In genomic region chr9:65217661-65218060, GRCm38 (mm10) we compare ENCODE assay signal across 11 mouse cellular contexts. TPM values are rescaled to one million over a fixed set of nuclear protein-coding genes. Genes with fewer than 3 reads are reported as not detected.
DNase-seq lines count a peak whose midpoint lies in the region; ATAC-seq and TF ChIP-seq lines count a peak whose summit lies in the region.
"Had no signal": no experiment of that assay in that cellular context is flagged by ENCODE, and none has a peak within 500 bp of the region (broad histone marks: within the 10 kb centered on the region; RNA-seq: fewer than 3 reads in every experiment).

No protein-coding gene starts in this region.

- no peak overlapping the region for H3K4me3 ChIP-seq in hindbrain, embryonic 16.5 days (ENCODE audit: low read length)
- H3K4me3 ChIP-seq in hindbrain, embryonic 14.5 days (replicated peaks; ENCODE audit: low read length) = no peak overlapping the region
- no peak overlapping the region for H3K4me3 ChIP-seq in intestine, embryonic 14.5 days (ENCODE audit: low read depth, low read length)
- peak overlapping the region; percentile 89; the same call in 1 of the 2 replicates for H3K4me3 ChIP-seq in liver, postnatal 0 days (ENCODE audit: low read depth, low read length)
- no peak overlapping the region for H3K4me3 ChIP-seq in forebrain, embryonic 15.5 days
- H3K4me3 ChIP-seq: midbrain, embryonic 12.5 days had no signal

- no peak for TF ChIP-seq CTCF in liver, postnatal 0 days (IDR thresholded peaks at IDR 0.05; ENCODE audit: low read depth)

- no peaks in the 10 kb centered on the region for H3K36me3 ChIP-seq in hindbrain, embryonic 16.5 days (ENCODE audit: control insufficient read depth, insufficient read depth, low read length)
- H3K36me3 ChIP-seq in hindbrain, embryonic 14.5 days (replicated peaks; ENCODE audit: control insufficient read depth, insufficient read depth) = no peaks in the 10 kb centered on the region
- no peaks in the 10 kb centered on the region for H3K36me3 ChIP-seq in intestine, embryonic 14.5 days (ENCODE audit: control insufficient read depth, insufficient read depth, low read length)
- no peaks in the 10 kb centered on the region for H3K36me3 ChIP-seq in liver, postnatal 0 days (replicated peaks; ENCODE audit: insufficient read depth, low read length)
- H3K36me3 ChIP-seq in forebrain, embryonic 15.5 days = no peaks in the 10 kb centered on the region
- H3K36me3 ChIP-seq: midbrain, embryonic 12.5 days had no signal

- WGBS in hindbrain, embryonic 16.5 days = 70% methylated on average over 6 of the region's 6 CpGs
- 77% methylated on average over 6 of the region's 6 CpGs for WGBS in hindbrain, embryonic 14.5 days
- WGBS in intestine, embryonic 14.5 days = 67% methylated on average over 6 of the region's 6 CpGs
- WGBS in liver, postnatal 0 days (ENCODE audit: insufficient replicate concordance) = 25% methylated on average over 6 of the region's 6 CpGs
- WGBS in forebrain, embryonic 15.5 days = 80% methylated on average over 6 of the region's 6 CpGs

- H3K4me1 ChIP-seq in hindbrain, embryonic 16.5 days (ENCODE audit: control insufficient read depth, insufficient read depth, low read depth, low read length) = 0 out of 2 replicates have a peak, but pooled peaks cover 2% of the 10 kb centered on the region
- H3K4me1 ChIP-seq in hindbrain, embryonic 14.5 days (replicated peaks; ENCODE audit: control insufficient read depth, insufficient read depth, low read length) = peaks cover 12% of the 10 kb centered on the region
- H3K4me1 ChIP-seq in intestine, embryonic 14.5 days (replicated peaks; ENCODE audit: control insufficient read depth, insufficient read depth, low read length) = peaks cover 27% of the 10 kb centered on the region
- H3K4me1 ChIP-seq in liver, postnatal 0 days (ENCODE audit: insufficient read depth) = peaks cover 49% of the 10 kb centered on the region
- peaks cover 8% of the 10 kb centered on the region for H3K4me1 ChIP-seq in forebrain, embryonic 15.5 days

- peak overlapping the region; percentile 17; the same call in 1 of the 2 replicates for H3K9ac ChIP-seq in hindbrain, embryonic 16.5 days (ENCODE audit: low read depth, low read length)
- H3K9ac ChIP-seq in hindbrain, embryonic 14.5 days = no peak overlapping the region
- H3K9ac ChIP-seq in intestine, embryonic 14.5 days (ENCODE audit: low read length) = no peak overlapping the region
- peak overlapping the region; percentile 47 for H3K9ac ChIP-seq in liver, postnatal 0 days (replicated peaks)
- no peak overlapping the region for H3K9ac ChIP-seq in forebrain, embryonic 15.5 days (replicated peaks)
- H3K9ac ChIP-seq: midbrain, embryonic 12.5 days had no signal

- DNase-seq in hindbrain, embryonic 14.5 days (ENCODE audit: low spot score) = no peak
- peak; percentile 78 for DNase-seq in adrenal gland, postnatal 14 days
- no peak for DNase-seq in intestine, embryonic 14.5 days (ENCODE audit: low spot score)
- no peak for DNase-seq in liver, postnatal 0 days
- DNase-seq in layer of hippocampus, postnatal 10 days (ENCODE audit: low spot score in 2 of 2) = no peak
- no peak for DNase-seq in layer of hippocampus, postnatal 14 days (ENCODE audit: low spot score in 2 of 2)
- DNase-seq: cerebellum, postnatal 25 days had no signal

- no peak overlapping the region for H3K4me2 ChIP-seq in hindbrain, embryonic 16.5 days (ENCODE audit: low read length)
- H3K4me2 ChIP-seq in hindbrain, embryonic 14.5 days (replicated peaks) = no peak overlapping the region
- H3K4me2 ChIP-seq in intestine, embryonic 14.5 days (ENCODE audit: low read length) = no peak overlapping the region
- peak overlapping the region; percentile 99 for H3K4me2 ChIP-seq in liver, postnatal 0 days (ENCODE audit: low read depth, low read length)
- H3K4me2 ChIP-seq in forebrain, embryonic 15.5 days (replicated peaks) = no peak overlapping the region
- H3K4me2 ChIP-seq: midbrain, embryonic 12.5 days had no signal

- no peaks in the 10 kb centered on the region for H3K27me3 ChIP-seq in hindbrain, embryonic 16.5 days (replicated peaks; ENCODE audit: control insufficient read depth, insufficient read depth, low read length)
- H3K27me3 ChIP-seq in hindbrain, embryonic 14.5 days (ENCODE audit: control insufficient read depth, insufficient read depth, low read length) = no peaks in the 10 kb centered on the region
- H3K27me3 ChIP-seq in intestine, embryonic 14.5 days (replicated peaks; ENCODE audit: control insufficient read depth, insufficient read depth, low read length) = no peaks in the 10 kb centered on the region
- no peaks in the 10 kb centered on the region for H3K27me3 ChIP-seq in liver, postnatal 0 days (ENCODE audit: insufficient read depth, low read length)
- H3K27me3 ChIP-seq in forebrain, embryonic 15.5 days = no peaks in the 10 kb centered on the region
- H3K27me3 ChIP-seq: midbrain, embryonic 12.5 days had no signal

- no peaks in the 10 kb centered on the region for H3K9me3 ChIP-seq in hindbrain, embryonic 16.5 days (ENCODE audit: control insufficient read depth, low read length)
- no peaks in the 10 kb centered on the region for H3K9me3 ChIP-seq in hindbrain, embryonic 14.5 days (ENCODE audit: control insufficient read depth, low read length)
- no peaks in the 10 kb centered on the region for H3K9me3 ChIP-seq in intestine, embryonic 14.5 days (ENCODE audit: control insufficient read depth, low read length)
- H3K9me3 ChIP-seq in liver, postnatal 0 days (ENCODE audit: low read length) = no peaks in the 10 kb centered on the region
- no peaks in the 10 kb centered on the region for H3K9me3 ChIP-seq in forebrain, embryonic 15.5 days
- H3K9me3 ChIP-seq: midbrain, embryonic 12.5 days had no signal

- TF ChIP-seq EP300 in liver, postnatal 0 days (IDR thresholded peaks at IDR 0.05; ENCODE audit: low read depth) = no peak

- ATAC-seq in hindbrain, embryonic 16.5 days = no peak
- ATAC-seq in hindbrain, embryonic 14.5 days (ENCODE audit: low FRiP score) = no peak
- ATAC-seq in intestine, embryonic 14.5 days (replicated peaks; ENCODE audit: low FRiP score, low TSS enrichment, low read depth) = no peak
- no peak for ATAC-seq in liver, postnatal 0 days
- ATAC-seq in forebrain, embryonic 15.5 days (replicated peaks) = no peak

- no peak overlapping the region for H3K27ac ChIP-seq in hindbrain, embryonic 16.5 days (ENCODE audit: low read depth, low read length)
- H3K27ac ChIP-seq in hindbrain, embryonic 14.5 days = no peak overlapping the region
- peak overlapping the region; percentile 22; the same call in 1 of the 2 replicates for H3K27ac ChIP-seq in intestine, embryonic 14.5 days (ENCODE audit: low read depth)
- peak overlapping the region; percentile 99 for H3K27ac ChIP-seq in liver, postnatal 0 days (ENCODE audit: low read depth)
- no peak overlapping the region for H3K27ac ChIP-seq in forebrain, embryonic 15.5 days (replicated peaks)
- H3K27ac ChIP-seq: midbrain, embryonic 12.5 days had no signal

RNA-seq across cellular contexts. Expression of gene Parp16, which starts 22.5 kb away (rescaled TPM):
- 7.7 and 8.3 TPM in 2 replicates for polyA plus RNA-seq in hindbrain, embryonic 16.5 days (2015; fragmentation: Nextera tagmentation; extraction: Ambion mirVana)
- 6.3 and 7.9 TPM in 2 replicates for polyA plus RNA-seq in hindbrain, embryonic 14.5 days (2014; fragmentation: Nextera tagmentation; extraction: Ambion mirVana)
- 15.2 and 17.3 TPM in 2 replicates for total RNA-seq in adrenal gland, postnatal 14 days (2021)
- polyA plus RNA-seq in intestine, embryonic 14.5 days (2014; fragmentation: Nextera tagmentation; extraction: Ambion mirVana) = 8.1 and 9.1 TPM in 2 replicates
- polyA plus RNA-seq in liver, postnatal 0 days (2015; fragmentation: Nextera tagmentation; extraction: Ambion mirVana) = 11.7 and 12.0 TPM in 2 replicates
- 4.9 and 5.1 TPM in 2 replicates for polyA plus RNA-seq in forebrain, embryonic 15.5 days (2015; fragmentation: Nextera tagmentation; extraction: Ambion mirVana)
- total RNA-seq in layer of hippocampus, postnatal 10 days (2021) = 1 to 10 TPM; 4.5 to 5.6 TPM
- total RNA-seq in layer of hippocampus, postnatal 14 days (2021) = 1 to 10 TPM; 4.1 TPM

RNA-seq across cellular contexts. Expression of gene Cilp, which starts 47.3 kb away (rescaled TPM):
- polyA plus RNA-seq in hindbrain, embryonic 16.5 days (2015; fragmentation: Nextera tagmentation; extraction: Ambion mirVana) = 0.38 and 0.91 TPM in 2 replicates
- 0.33 and 0.84 TPM in 2 replicates for polyA plus RNA-seq in hindbrain, embryonic 14.5 days (2014; fragmentation: Nextera tagmentation; extraction: Ambion mirVana)
- total RNA-seq in adrenal gland, postnatal 14 days (2021) = 5.1 and 5.6 TPM in 2 replicates
- polyA plus RNA-seq in intestine, embryonic 14.5 days (2014; fragmentation: Nextera tagmentation; extraction: Ambion mirVana) = 1.1 and 2.0 TPM in 2 replicates
- polyA plus RNA-seq in liver, postnatal 0 days (2015; fragmentation: Nextera tagmentation; extraction: Ambion mirVana) = 0.06 and 0.08 TPM in 2 replicates
- polyA plus RNA-seq in forebrain, embryonic 15.5 days (2015; fragmentation: Nextera tagmentation; extraction: Ambion mirVana) = 0.42 and 0.55 TPM in 2 replicates
- under 1 TPM in 1 of 2 experiments, not detected in 1; 0.18 TPM for total RNA-seq in layer of hippocampus, postnatal 10 days (2021)
- total RNA-seq in layer of hippocampus, postnatal 14 days (2021) = under 1 TPM; 0.07 to 0.14 TPM
- total RNA-seq: hematopoietic stem cell, adult 5-6 weeks had no signal

Comparison
In these comparisons a context has a peak if more than half of its experiments do, and no peak if none do; other contexts are left out.
1. H3K9ac ChIP-seq: peak in hindbrain, embryonic 16.5 days (single experiment) and liver, postnatal 0 days (single experiment); none in hindbrain, embryonic 14.5 days (single experiment), intestine, embryonic 14.5 days (single experiment) and forebrain, embryonic 15.5 days (single experiment).
2. H3K27ac ChIP-seq: peak in intestine, embryonic 14.5 days (single experiment) and liver, postnatal 0 days (single experiment); none in hindbrain, embryonic 16.5 days (single experiment), hindbrain, embryonic 14.5 days (single experiment) and forebrain, embryonic 15.5 days (single experiment).